In genomic region chr4:107651021-107651496, GRCm38 (mm10) we compare ENCODE assay signal across 13 mouse cellular contexts. TPM values are rescaled to one million over a fixed set of nuclear protein-coding genes. Genes with fewer than 3 reads are reported as not detected.
DNase-seq lines count a peak whose midpoint lies in the region; ATAC-seq and TF ChIP-seq lines count a peak whose summit lies in the region.
"Had no signal": no experiment of that assay in that cellular context is flagged by ENCODE, and none has a peak within 500 bp of the region (broad histone marks: within the 10 kb centered on the region; RNA-seq: fewer than 3 reads in every experiment).

No protein-coding gene starts in this region.

- no peak for TF ChIP-seq CTCF in cerebellum, adult 2 months (IDR thresholded peaks at IDR 0.05; ENCODE audit: borderline replicate concordance, insufficient read depth, low read depth, low read length)
- TF ChIP-seq CTCF in heart, adult 2 months (IDR thresholded peaks at IDR 0.05): no peak

- DNase-seq in cerebellum, adult 2 months: peak; percentile 26 to 30
- DNase-seq in cerebellum, adult 11 months: no peak
- peak; percentile 22 for DNase-seq in 3T3-L1 (ENCODE audit: low read depth, low spot score)
- DNase-seq in embryonic facial prominence, embryonic 10.5 days (ENCODE audit: low spot score): peak; percentile 33
- DNase-seq in mesoderm, embryonic 11.5 days (ENCODE audit: low read depth, low spot score): peak; percentile 45
- DNase-seq in thymus, postnatal 36 days: no peak
- DNase-seq in heart, adult 2 months: no peak
- DNase-seq: lung, postnatal 14 days had no signal

- H3K36me3 ChIP-seq in embryonic facial prominence, embryonic 10.5 days (replicated peaks): no peaks in the 10 kb centered on the region
- H3K36me3 ChIP-seq in heart, adult 2 months (ENCODE audit: control insufficient read depth, insufficient read depth, low read length): no peaks in the 10 kb centered on the region

- H3K79me2 ChIP-seq in heart, adult 2 months (replicated peaks; ENCODE audit: control insufficient read depth, insufficient read depth, low read length): no peaks in the 10 kb centered on the region

- no peak overlapping the region for H3K9ac ChIP-seq in heart, adult 2 months (ENCODE audit: low read depth, low read length)

- H3K27ac ChIP-seq in cerebellum, adult 2 months (ENCODE audit: insufficient read depth, low read length): no peak overlapping the region
- no peak overlapping the region; the same call in 1 of the 2 replicates for H3K27ac ChIP-seq in embryonic facial prominence, embryonic 10.5 days (replicated peaks)
- no peak overlapping the region for H3K27ac ChIP-seq in heart, adult 2 months
- H3K27ac ChIP-seq: kidney, postnatal 0 days had no signal

- ATAC-seq in megakaryocyte-erythroid progenitor cell, adult 5-6 weeks (replicated peaks; ENCODE audit: low FRiP score, low TSS enrichment, poor library complexity, severe bottlenecking): no peak
- ATAC-seq: Patski had no signal

- H3K4me1 ChIP-seq in cerebellum, adult 2 months (ENCODE audit: control insufficient read depth, insufficient read depth, low read length): peaks cover 3% of the 10 kb centered on the region; the same call in 1 of the 2 replicates
- peaks cover 28% of the 10 kb centered on the region for H3K4me1 ChIP-seq in embryonic facial prominence, embryonic 10.5 days
- H3K4me1 ChIP-seq in heart, adult 2 months (ENCODE audit: control insufficient read depth, insufficient read depth, low read length): no peaks in the 10 kb centered on the region

- no peak overlapping the region for H3K4me3 ChIP-seq in cerebellum, adult 2 months (replicated peaks; ENCODE audit: insufficient read depth, low read depth, low read length)
- no peak overlapping the region for H3K4me3 ChIP-seq in embryonic facial prominence, embryonic 10.5 days
- no peak overlapping the region for H3K4me3 ChIP-seq in heart, adult 2 months

- no peaks in the 10 kb centered on the region for H3K9me3 ChIP-seq in embryonic facial prominence, embryonic 10.5 days

- intact Hi-C loops in heart, adult 2 months (cut with DNase I): no loop called here

- H3K27me3 ChIP-seq in cerebellum, adult 2 months (ENCODE audit: control insufficient read depth, insufficient read depth, low read length): no peaks in the 10 kb centered on the region; the same call in 1 of the 2 replicates
- H3K27me3 ChIP-seq in embryonic facial prominence, embryonic 10.5 days (replicated peaks; ENCODE audit: low read depth, poor library complexity, severe bottlenecking): peaks cover 51% of the 10 kb centered on the region
- no peaks in the 10 kb centered on the region for H3K27me3 ChIP-seq in heart, adult 2 months (ENCODE audit: control insufficient read depth, insufficient read depth, low read length)
- H3K27me3 ChIP-seq: Patski had no signal

- no peak for TF ChIP-seq EP300 in heart, adult 2 months (IDR thresholded peaks at IDR 0.05; ENCODE audit: insufficient read depth, low read depth, low read length)

- TF ChIP-seq POLR2A in cerebellum, adult 2 months (IDR thresholded peaks at IDR 0.05; ENCODE audit: borderline replicate concordance, insufficient read depth, low read length): no peak
- no peak for TF ChIP-seq POLR2A in heart, adult 2 months (IDR thresholded peaks at IDR 0.05; ENCODE audit: insufficient read depth, low read depth, low read length)

- WGBS in cerebellum, adult 2 months: 13% methylated on average over 12 of the region's 12 CpGs
- 35% methylated on average over 12 of the region's 12 CpGs for WGBS in embryonic facial prominence, embryonic 10.5 days
- WGBS in heart, adult 2 months: 44% methylated on average over 12 of the region's 12 CpGs

RNA-seq across cellular contexts. Expression of gene Dmrtb1, which starts 33.0 kb away (rescaled TPM):
- 0.47 and 0.51 TPM in 2 replicates for polyA plus RNA-seq in cerebellum, adult 2 months (2012; rRNA removed)
- 2.3 and 3.1 TPM in 2 replicates for polyA plus RNA-seq in embryonic facial prominence, embryonic 10.5 days (2016; fragmentation: Nextera tagmentation; extraction: Ambion mirVana)
- total RNA-seq in megakaryocyte-erythroid progenitor cell, adult 5-6 weeks (2014; fragmentation: Nextera tagmentation): not detected in 2 replicates
- total RNA-seq in megakaryocyte-erythroid progenitor cell, adult 5-6 weeks (2017): not detected in 2 replicates
- not detected for total RNA-seq in heart, adult 2 months (2021)
- 0.31 and 0.38 TPM in 2 replicates for polyA plus RNA-seq in heart, adult 2 months (2012; rRNA removed)
- total RNA-seq: common myeloid progenitor, adult 5-6 weeks had no signal
- polyA plus RNA-seq: heart, postnatal 0 days; kidney, postnatal 0 days; Patski had no signal

Comparison
In these comparisons a context has a peak if more than half of its experiments do, and no peak if none do; other contexts are left out.
1. DNase-seq: peak in cerebellum, adult 2 months (2 of 2), 3T3-L1 (single experiment), embryonic facial prominence, embryonic 10.5 days (single experiment) and mesoderm, embryonic 11.5 days (single experiment); none in cerebellum, adult 11 months (single experiment), thymus, postnatal 36 days (0 of 2) and heart, adult 2 months (0 of 2).